Mouse (Mus musculus): ENCODE measurements around the gene Igf2bp1.

DNA sequence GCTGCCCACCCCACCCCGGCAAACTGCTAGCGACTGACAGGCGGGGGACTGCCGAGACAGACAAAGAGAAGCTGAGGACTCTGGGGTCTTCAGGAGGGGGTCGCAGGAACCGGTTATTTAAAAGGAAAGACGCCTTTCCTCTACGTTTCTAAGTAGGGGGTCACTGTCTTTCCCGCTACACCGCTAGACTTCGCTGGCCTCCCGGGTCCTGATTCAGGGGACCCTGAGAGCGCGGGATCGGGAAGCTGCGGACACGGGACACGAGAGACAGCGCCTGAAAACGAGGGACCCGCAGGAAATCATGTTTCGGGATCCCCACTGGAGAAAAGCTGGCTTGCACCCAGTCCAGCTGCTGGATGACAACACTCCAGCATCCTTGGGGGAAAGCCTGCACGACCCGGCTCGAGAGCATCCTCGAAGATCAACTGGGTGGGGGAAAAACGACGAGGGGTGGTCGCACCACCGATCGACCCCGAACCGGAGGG lies 669 bp upstream of the Igf2bp1 start:
- no peak for TF ChIP-seq CTCF (IDR thresholded peaks at IDR 0.05; ENCODE audit: borderline replicate concordance, insufficient read depth, low read length)
- TF ChIP-seq POLR2A (IDR thresholded peaks at IDR 0.05; ENCODE audit: low read depth, low read length), result no peak
